Mouse (Mus musculus): ENCODE results near the gene Slc8a3. TPM values are rescaled to one million over a fixed set of nuclear protein-coding genes. Genes with fewer than 3 reads are reported as not detected.

The Slc8a3 gene
- total RNA-seq, 2 experiments from 2014 or later, result 17.3 to 23.8 TPM

- DNase-seq (ENCODE audit: low spot score in 2 of 2), result no peak
- intact Hi-C loops (cut with DNase I), result no loop called here
These were observed 173.0 kb downstream of the Slc8a3 start for GRCm38 (mm10) chr12:81159947-81160346.

- intact Hi-C loops (cut with DNase I), result no loop called here
- DNase-seq (ENCODE audit: low spot score in 2 of 2), result no peak
These were observed 176.1 kb downstream of the Slc8a3 start for GRCm38 (mm10) chr12:81156841-81157240.

GRCm38 (mm10) chr12:81155675-81156074 is 177.3 kb downstream of the Slc8a3 start:
- intact Hi-C loops (cut with DNase I), result no loop called here
- DNase-seq (ENCODE audit: low spot score in 2 of 2), result no peak

- no peak for DNase-seq (ENCODE audit: low spot score in 2 of 2)
- intact Hi-C loops (cut with DNase I), result no loop called here
These were observed 180.9 kb downstream of the Slc8a3 start for GRCm38 (mm10) chr12:81152082-81152481.

- intact Hi-C loops (cut with DNase I), result no loop called here
- no peak for DNase-seq (ENCODE audit: low spot score in 2 of 2)
These were observed 182.1 kb downstream of the Slc8a3 start for GRCm38 (mm10) chr12:81150917-81151316.

- DNase-seq (ENCODE audit: low spot score in 2 of 2), result no peak
- intact Hi-C loops (cut with DNase I), result no loop called here
These were observed 185.0 kb downstream of the Slc8a3 start for GRCm38 (mm10) chr12:81147956-81148355.

Small RNA genes within 50 kb of the gene (microRNA-seq; reads per million reads assigned to microRNA genes)
- gene Mir3067, result 1.7 to 4.4 reads per million in 2 experiments

Other genes starting within 250 kb of the Slc8a3 start
- 1 to 10 TPM; 1.6 to 3.2 TPM for gene Gm4787, start 46.3 kb upstream of the Slc8a3 start, total RNA-seq (2021)
- 1 to 10 TPM; 2.5 to 4.1 TPM for gene Adam4, start 88.8 kb upstream of the Slc8a3 start, total RNA-seq (2021)
- gene Cox16, start 151.9 kb upstream of the Slc8a3 start, total RNA-seq (2021), result 10 to 100 TPM; 35.2 to 40.7 TPM
- 10 to 100 TPM; 40.6 to 42.3 TPM for gene Gm20498, start 199.7 kb upstream of the Slc8a3 start, total RNA-seq (2021)
- 10 to 100 TPM; 33.7 to 36.8 TPM for gene Synj2bp, start 199.7 kb upstream of the Slc8a3 start, total RNA-seq (2021)
- gene Adam21, start 235.3 kb upstream of the Slc8a3 start, total RNA-seq (2021), result under 1 TPM; 0.11 to 0.21 TPM

All from left cerebral cortex, postnatal 25 days (tissue).